Mouse (Mus musculus) heart, embryonic 16.5 days (tissue): ENCODE measurements around the gene Cct4. TPM values are rescaled to one million over a fixed set of nuclear protein-coding genes. Genes with fewer than 3 reads are reported as not detected.

Experiments
- ATAC-seq: fragments of 200-750 bp; cut with Nextera tagmentation; replicated peaks from 2 replicates; pipeline ENCODE4 v1.8.0; 2017; ENCODE audit warnings: moderate number of reproducible peaks; ENCODE audit not compliant: insufficient read depth, low FRiP score; ENCODE audit errors: extremely low read depth
- H3K27ac ChIP-seq: fragments of 300-500 bp; sonication (generic); 2 replicates; pipeline ENCODE4 v1.5.1; 2014; ENCODE audit warnings: mild to moderate bottlenecking, low read length, control low read depth, moderate library complexity
- H3K27me3 ChIP-seq: fragments of 300-500 bp; sonication (generic); 2 replicates; pipeline ENCODE4 v1.6.1; 2014; ENCODE audit warnings: low read length, mixed read lengths; ENCODE audit not compliant: control insufficient read depth, insufficient read depth
- H3K36me3 ChIP-seq: fragments of 300-500 bp; sonication (generic); 2 replicates; pipeline ENCODE4 v1.6.1; 2014; ENCODE audit not compliant: control insufficient read depth, insufficient read depth
- H3K4me1 ChIP-seq: fragments of 300-500 bp; sonication (generic); 2 replicates; pipeline ENCODE4 v1.6.1; 2014; ENCODE audit warnings: low read length, mixed read lengths; ENCODE audit not compliant: control insufficient read depth, insufficient read depth
- H3K4me2 ChIP-seq: fragments of 300-500 bp; sonication (generic); 2 replicates; pipeline ENCODE4 v1.6.1; 2014; ENCODE audit warnings: low read depth, mild to moderate bottlenecking, control low read depth, low read length
- H3K4me3 ChIP-seq: fragments of 300-500 bp; sonication (generic); 2 replicates; pipeline ENCODE4 v1.5.1; 2014; ENCODE audit warnings: mild to moderate bottlenecking, control low read depth, low read length
- H3K9ac ChIP-seq: fragments of 300-500 bp; sonication (generic); 2 replicates; pipeline ENCODE4 v1.6.1; 2014; ENCODE audit warnings: low read length, control low read depth
- H3K9me3 ChIP-seq: fragments of 300-500 bp; sonication (generic); replicated peaks from 2 replicates; pipeline ENCODE4 v1.6.1; 2016; ENCODE audit warnings: low read length; ENCODE audit not compliant: control insufficient read depth
- WGBS: fragments of 180-500 bp; shearing (Covaris S2); extraction: QIAGEN DNeasy Blood & Tissue Kit; methylation state at CpG from one replicate; pipeline ENCODE4 v1.1.7; 2014; 5-methylcytosine and 5-hydroxymethylcytosine counted together
- polyA plus RNA-seq: library from polyadenylated mRNA; unstranded; fragments of >200 nt; fragmentation: Nextera tagmentation; extraction: Ambion mirVana; gene quantifications from 2 replicates; pipeline ENCODE4 v1.2.1, GENCODE M21; 2015

Gene Cct4
- 199 and 221 TPM in 2 replicates for polyA plus RNA-seq

GRCm38 (mm10) chr11:22990393-22991126 lies at the start of gene Cct4:
TSS of gene Cct4 (plus strand) at chr11:22990519.
- H3K4me2 ChIP-seq, result peak within 1 kb of the TSS; percentile 81
- H3K9me3 ChIP-seq, result no peaks in the 10 kb centered on the region
- peak within 1 kb of the TSS; percentile 83 for H3K4me3 ChIP-seq
- H3K9ac ChIP-seq, result peak within 1 kb of the TSS; percentile 91
- peak; percentile 99 for ATAC-seq
- peaks cover 13% of the 10 kb centered on the region for H3K36me3 ChIP-seq
- peaks cover 11% of the 10 kb centered on the region for H3K4me1 ChIP-seq
- no peaks in the 10 kb centered on the region for H3K27me3 ChIP-seq
- H3K27ac ChIP-seq, result peak within 1 kb of the TSS; percentile 83
- under 1% methylated on average over 66 of the region's 66 CpGs for WGBS

- Histone ChIP-seq H3K9me3 (no peaks in the 10 kb centered on the region), H3K9ac (no peak overlapping the region), H3K27me3 (no peaks in the 10 kb centered on the region), H3K4me3 (no peak overlapping the region), H3K4me2 (no peak overlapping the region), H3K27ac (no peak overlapping the region), H3K36me3 (no peaks in the 10 kb centered on the region), H3K4me1 (no peaks in the 10 kb centered on the region)
- no peak for ATAC-seq
- 87% methylated on average over 1 of the region's 1 CpGs for whole genome bisulfite sequencing
Measured at GRCm38 (mm10) chr11:22949101-22949500, 41.2 kb upstream of the Cct4 start.

GRCm38 (mm10) chr11:22950131-22950530 lies 40.2 kb upstream of the Cct4 start:
- WGBS, result 87% methylated on average over 6 of the region's 6 CpGs
- no peaks in the 10 kb centered on the region for H3K9me3 ChIP-seq
- H3K36me3 ChIP-seq, result no peaks in the 10 kb centered on the region
- H3K4me2 ChIP-seq, result no peak overlapping the region
- no peak overlapping the region for H3K4me3 ChIP-seq
- ATAC-seq, result no peak
- H3K27me3 ChIP-seq, result no peaks in the 10 kb centered on the region
- H3K9ac ChIP-seq, result no peak overlapping the region
- no peaks in the 10 kb centered on the region for H3K4me1 ChIP-seq
- no peak overlapping the region for H3K27ac ChIP-seq

- no peaks in the 10 kb centered on the region for H3K4me1 ChIP-seq
- H3K27me3 ChIP-seq, result no peaks in the 10 kb centered on the region
- no peaks in the 10 kb centered on the region for H3K9me3 ChIP-seq
- no peak overlapping the region for H3K27ac ChIP-seq
- no peak overlapping the region for H3K4me3 ChIP-seq
- 0 out of 2 replicates have a peak, but pooled peaks cover 4% of the 10 kb centered on the region for H3K36me3 ChIP-seq
- no peak overlapping the region for H3K9ac ChIP-seq
- 86% methylated on average over 7 of the region's 7 CpGs for WGBS
- ATAC-seq, result no peak
- no peak overlapping the region for H3K4me2 ChIP-seq
Measured at GRCm38 (mm10) chr11:22952668-22953067, 37.7 kb upstream of the Cct4 start.

- Histone ChIP-seq H3K4me3 (no peak overlapping the region), H3K27ac (no peak overlapping the region), H3K9ac (no peak overlapping the region), H3K4me1 (no peaks in the 10 kb centered on the region), H3K9me3 (no peaks in the 10 kb centered on the region), H3K27me3 (no peaks in the 10 kb centered on the region), H3K4me2 (no peak overlapping the region), H3K36me3 (0 out of 2 replicates have a peak, but pooled peaks cover 4% of the 10 kb centered on the region)
- ATAC-seq, result no peak
- 91% methylated on average over 6 of the region's 6 CpGs for WGBS
Measured at GRCm38 (mm10) chr11:22956346-22956745, 34.0 kb upstream of the Cct4 start.

GRCm38 (mm10) chr11:22956830-22957229 lies 33.5 kb upstream of the Cct4 start:
- H3K27ac ChIP-seq, result no peak overlapping the region
- H3K4me3 ChIP-seq, result no peak overlapping the region
- H3K4me2 ChIP-seq, result no peak overlapping the region
- H3K4me1 ChIP-seq, result no peaks in the 10 kb centered on the region
- H3K9ac ChIP-seq, result no peak overlapping the region
- no peaks in the 10 kb centered on the region for H3K27me3 ChIP-seq
- no peaks in the 10 kb centered on the region for H3K9me3 ChIP-seq
- 67% methylated on average over 4 of the region's 4 CpGs for WGBS
- peak; percentile 75 for ATAC-seq
- H3K36me3 ChIP-seq, result 0 out of 2 replicates have a peak, but pooled peaks cover 4% of the 10 kb centered on the region

GRCm38 (mm10) chr11:22957791-22958374 lies 32.4 kb upstream of the Cct4 start:
- WGBS, result 95% methylated on average over 4 of the region's 4 CpGs
- no peaks in the 10 kb centered on the region for H3K4me1 ChIP-seq
- H3K27ac ChIP-seq, result no peak overlapping the region
- H3K4me2 ChIP-seq, result no peak overlapping the region
- H3K36me3 ChIP-seq, result 0 out of 2 replicates have a peak, but pooled peaks cover 4% of the 10 kb centered on the region
- no peak overlapping the region for H3K4me3 ChIP-seq
- H3K9ac ChIP-seq, result no peak overlapping the region
- no peaks in the 10 kb centered on the region for H3K9me3 ChIP-seq
- no peak for ATAC-seq
- H3K27me3 ChIP-seq, result no peaks in the 10 kb centered on the region

- H3K4me3 ChIP-seq, result no peak overlapping the region
- H3K9ac ChIP-seq, result no peak overlapping the region
- ATAC-seq, result no peak
- H3K36me3 ChIP-seq, result no peaks in the 10 kb centered on the region
- no peaks in the 10 kb centered on the region for H3K27me3 ChIP-seq
- no peak overlapping the region for H3K4me2 ChIP-seq
- WGBS, result 88% methylated on average over 1 of the region's 1 CpGs
- H3K9me3 ChIP-seq, result peaks cover 3% of the 10 kb centered on the region; the same call in 1 of the 2 replicates
- H3K27ac ChIP-seq, result no peak overlapping the region
- no peaks in the 10 kb centered on the region for H3K4me1 ChIP-seq
Measured at GRCm38 (mm10) chr11:22962101-22962500, 28.2 kb upstream of the Cct4 start.

- no peak for ATAC-seq
- no peaks in the 10 kb centered on the region for H3K36me3 ChIP-seq
- whole genome bisulfite sequencing, result 73% methylated on average over 4 of the region's 4 CpGs
Measured at GRCm38 (mm10) chr11:22964401-22964800, 25.9 kb upstream of the Cct4 start.

More at GRCm38 (mm10) chr11:22964401-22964800, 25.9 kb upstream of the Cct4 start:
- Histone ChIP-seq H3K9me3 (peaks cover 4% of the 10 kb centered on the region; the same call in 1 of the 2 replicates), H3K9ac (no peak overlapping the region), H3K4me2 (no peak overlapping the region), H3K27ac (no peak overlapping the region), H3K4me3 (no peak overlapping the region), H3K4me1 (no peaks in the 10 kb centered on the region), H3K27me3 (no peaks in the 10 kb centered on the region)
